Mouse (Mus musculus) CH12.LX (cell line): Measurements from ENCODE around the gene Noto. TPM values are rescaled to one million over a fixed set of nuclear protein-coding genes. Genes with fewer than 3 reads are reported as not detected.

Experiments
- DNase-seq: peaks from one replicate; pipeline ENCODE4 v3.0.0-alpha.2; 2013; ENCODE audit errors: extremely low read depth
- H3K27ac ChIP-seq: 2 replicates; pipeline ENCODE4 v1.5.1; 2012; ENCODE audit warnings: low read depth, mild to moderate bottlenecking, control low read depth, moderate library complexity; ENCODE audit not compliant: insufficient read depth
- H3K27me3 ChIP-seq: replicated peaks from 2 replicates; pipeline ENCODE3; 2012; ENCODE audit warnings: inconsistent platforms
- H3K36me3 ChIP-seq, 2 experiments: replicated peaks in 1 of 2; 2 replicates each; pipeline versions ENCODE3 to v1.6.1; 2012; ENCODE audit warnings: inconsistent platforms in 1 of 2, low read length in 1 of 2, mild to moderate bottlenecking in 1 of 2, mixed read lengths in 1 of 2, moderate library complexity in 1 of 2; ENCODE audit not compliant: control insufficient read depth in 1 of 2, insufficient read depth in 1 of 2
- H3K4me1 ChIP-seq, 2 experiments: 2 replicates each; pipeline ENCODE4 v1.6.1; 2012; ENCODE audit warnings: inconsistent platforms in 1 of 2, moderate library complexity in 1 of 2; ENCODE audit not compliant: insufficient read depth in 2 of 2, control insufficient read depth in 1 of 2
- H3K4me2 ChIP-seq: 2 replicates; pipeline ENCODE4 v1.6.1; 2012; ENCODE audit warnings: low read depth, mild to moderate bottlenecking, control low read depth; ENCODE audit not compliant: poor library complexity, insufficient read depth, severe bottlenecking
- H3K4me3 ChIP-seq, 3 experiments: fragments of 150-350 bp in 1 of 3; sonication (generic) in 1 of 3; replicated peaks in 1 of 3; 2 replicates each; pipeline versions ENCODE3 to v1.5.1; 2011 to 2012; ENCODE audit warnings: low read depth in 2 of 3, low read length in 2 of 3, mild to moderate bottlenecking in 2 of 3, moderate library complexity in 2 of 3, control low read depth in 1 of 3, improper control_type of control experiment in 1 of 3, inconsistent platforms in 1 of 3, mixed read lengths in 1 of 3; ENCODE audit not compliant: poor library complexity in 1 of 3
- H3K79me2 ChIP-seq: replicated peaks from 2 replicates; pipeline ENCODE4 v1.6.1; 2012; ENCODE audit warnings: mild to moderate bottlenecking, moderate library complexity; ENCODE audit not compliant: control insufficient read depth, poor library complexity, insufficient read depth, severe bottlenecking; ENCODE audit errors: extremely low read depth
- H3K9ac ChIP-seq: 2 replicates; pipeline ENCODE4 v1.6.1; 2012; ENCODE audit warnings: low read depth, mild to moderate bottlenecking, control low read depth, moderate library complexity; ENCODE audit not compliant: insufficient read depth
- H3K9me3 ChIP-seq: replicated peaks from 2 replicates; pipeline ENCODE3; 2012; ENCODE audit warnings: low read length, inconsistent platforms, mixed read lengths
- CHD2 ChIP-seq: IDR thresholded peaks from 2 replicates; pipeline ENCODE4 v1.6.1; 2011; ENCODE audit warnings: low read length, improper control_type of control experiment
- CTCF ChIP-seq, 2 experiments: IDR thresholded peaks in 1 of 2; conservative IDR thresholded peaks in 1 of 2; 2 replicates each; pipeline ENCODE4 v1.5.1; 2011 to 2012; ENCODE audit warnings: low read depth in 2 of 2, low read length in 2 of 2, improper control_type of control experiment in 1 of 2, inconsistent platforms in 1 of 2, mild to moderate bottlenecking in 1 of 2, moderate library complexity in 1 of 2
- E2F4 ChIP-seq: IDR thresholded peaks from 2 replicates; pipeline ENCODE4 v1.6.1; 2011; ENCODE audit warnings: low read depth, low read length, improper control_type of control experiment; ENCODE audit not compliant: insufficient replicate concordance
- ELF1 ChIP-seq: IDR thresholded peaks from 2 replicates; pipeline ENCODE4 v1.6.1; 2014; ENCODE audit warnings: low read depth, mild to moderate bottlenecking, inconsistent platforms, low read length, improper control_type of control experiment
- GABPA ChIP-seq: IDR thresholded peaks from 2 replicates; pipeline ENCODE4 v1.6.1; 2012; ENCODE audit warnings: low read depth, low read length, improper control_type of control experiment, inconsistent platforms; ENCODE audit not compliant: insufficient replicate concordance
- HCFC1 ChIP-seq: IDR thresholded peaks from 2 replicates; pipeline ENCODE4 v1.6.1; 2012; ENCODE audit warnings: low read depth, mild to moderate bottlenecking, inconsistent platforms, low read length, improper control_type of control experiment
- IRF4 ChIP-seq: IDR thresholded peaks from 2 replicates; pipeline ENCODE4 v1.6.1; 2014; ENCODE audit warnings: low read depth, mild to moderate bottlenecking, inconsistent platforms, low read length, improper control_type of control experiment
- JUN ChIP-seq: IDR thresholded peaks from 2 replicates; pipeline ENCODE4 v1.6.1; 2011; ENCODE audit warnings: low read depth, mild to moderate bottlenecking, low read length, improper control_type of control experiment, moderate library complexity; ENCODE audit not compliant: insufficient read depth
- KAT2A ChIP-seq: IDR thresholded peaks from 2 replicates; pipeline ENCODE4 v1.6.1; 2012; ENCODE audit warnings: low read length, improper control_type of control experiment, inconsistent platforms; ENCODE audit not compliant: insufficient replicate concordance
- MAFK ChIP-seq: IDR thresholded peaks from 2 replicates; pipeline ENCODE4 v1.6.1; 2011; ENCODE audit warnings: low read length, improper control_type of control experiment; ENCODE audit not compliant: insufficient replicate concordance
- MAX ChIP-seq: IDR thresholded peaks from 2 replicates; pipeline ENCODE4 v1.6.1; 2011; ENCODE audit warnings: low read length, improper control_type of control experiment
- MAZ ChIP-seq: IDR thresholded peaks from 2 replicates; pipeline ENCODE4 v1.6.1; 2012; ENCODE audit warnings: low read depth, mild to moderate bottlenecking, inconsistent platforms, low read length, improper control_type of control experiment, moderate library complexity
- MEF2A ChIP-seq: IDR thresholded peaks from 2 replicates; pipeline ENCODE4 v1.6.1; 2014; ENCODE audit warnings: low read depth, mild to moderate bottlenecking, inconsistent platforms, low read length, improper control_type of control experiment, borderline replicate concordance
- MXI1 ChIP-seq: IDR thresholded peaks from 2 replicates; pipeline ENCODE4 v1.6.1; 2011; ENCODE audit warnings: mild to moderate bottlenecking, low read depth, low read length, improper control_type of control experiment
- MYC ChIP-seq: IDR thresholded peaks from 2 replicates; pipeline ENCODE4 v1.6.1; 2011; ENCODE audit warnings: low read depth, mild to moderate bottlenecking, improper control_type of control experiment, low read length
- NELFE ChIP-seq: IDR thresholded peaks from 2 replicates; pipeline ENCODE4 v1.6.1; 2011; ENCODE audit warnings: low read depth, low read length, improper control_type of control experiment
- PAX5 ChIP-seq: IDR thresholded peaks from 2 replicates; pipeline ENCODE4 v1.6.1; 2012; ENCODE audit warnings: low read length, inconsistent platforms, mixed read lengths
- POLR2AphosphoS2 ChIP-seq: IDR thresholded peaks from 2 replicates; pipeline ENCODE4 v1.6.1; 2011; ENCODE audit warnings: low read depth, low read length, improper control_type of control experiment
- RAD21 ChIP-seq: IDR thresholded peaks from 2 replicates; pipeline ENCODE4 v1.6.1; 2011; ENCODE audit warnings: low read depth, mild to moderate bottlenecking, low read length, improper control_type of control experiment, moderate library complexity
- SIN3A ChIP-seq: IDR thresholded peaks from 2 replicates; pipeline ENCODE4 v1.6.1; 2012; ENCODE audit warnings: low read length, improper control_type of control experiment, inconsistent platforms
- SMC3 ChIP-seq: IDR thresholded peaks from 2 replicates; pipeline ENCODE4 v1.6.1; 2011; ENCODE audit warnings: low read depth, low read length, improper control_type of control experiment
- TCF12 ChIP-seq: IDR thresholded peaks from 2 replicates; pipeline ENCODE4 v1.6.1; 2014; ENCODE audit warnings: low read depth, mild to moderate bottlenecking, inconsistent platforms, low read length, improper control_type of control experiment
- UBTF ChIP-seq: IDR thresholded peaks from 2 replicates; pipeline ENCODE4 v1.6.1; 2012; ENCODE audit warnings: low read depth, mild to moderate bottlenecking, inconsistent platforms, low read length, improper control_type of control experiment, moderate library complexity
- USF2 ChIP-seq: conservative IDR thresholded peaks from 2 replicates; pipeline ENCODE4 v1.6.1; 2011; ENCODE audit warnings: low read depth, low read length, improper control_type of control experiment
- ZC3H11A ChIP-seq: IDR thresholded peaks from 2 replicates; pipeline ENCODE4 v1.6.1; 2012; ENCODE audit warnings: low read depth, mild to moderate bottlenecking, inconsistent platforms, low read length, improper control_type of control experiment
- dilution Hi-C: fragments of 300-500 bp; cut with MboI; formaldehyde crosslinking; loops from 2 replicates; pipeline ENCODE4 v1.14.3; 2020; ENCODE audit warnings: low sequenced_read_pairs; ENCODE audit not compliant: extremely low pct_unique_long_range_greater_than_20kb, extremely low pct_ligation_motif_present
- in situ Hi-C: fragments of 300-500 bp; cut with MboI; formaldehyde crosslinking; loops from 3 replicates; pipeline ENCODE4 v1.14.3; 2019; ENCODE audit warnings: low sequenced_read_pairs, low pct_ligation_motif_present, low pct_unique_long_range_greater_than_20kb, mixed read lengths
- polyA plus RNA-seq: library from polyadenylated mRNA; unstranded; fragments of >175 nt; gene quantifications from 2 replicates; pipeline ENCODE4 v1.2.1, GENCODE M21; 2012; ENCODE audit warnings: low read depth; ENCODE audit not compliant: insufficient read length
- total RNA-seq, 2 experiments: library from RNA; depleted of rRNA; stranded (reverse); fragments of 300-350 nt in 1 of 2; fragments of >200 nt in 1 of 2; gene quantifications; 2 replicates each; pipeline ENCODE4 v1.2.3; 2012 to 2014

The Noto gene
- total and polyA plus RNA-seq, 3 experiments: not detected

GRCm38 (mm10) chr6:85409003-85409402 is 14.7 kb upstream of the Noto start:
- DNase-seq: no peak
- H3K4me3 ChIP-seq: no peak overlapping the region
- H3K27ac ChIP-seq: no peak overlapping the region
- H3K79me2 ChIP-seq: no peaks in the 10 kb centered on the region
- H3K4me1 ChIP-seq: 0 out of 4 replicates have a peak, but pooled peaks cover 0 to 2% of the 10 kb centered on the region in 2 experiments
- H3K9ac ChIP-seq: no peak overlapping the region
- H3K27me3 ChIP-seq: peaks cover 81% of the 10 kb centered on the region
- H3K9me3 ChIP-seq: no peaks in the 10 kb centered on the region
- H3K4me2 ChIP-seq: no peak overlapping the region
- no peak for TF ChIP-seq ZC3H11A
- TF ChIP-seq CTCF (conservative IDR thresholded peaks at IDR 0.05 in 1 of 2, IDR thresholded peaks at IDR 0.05 in 1 of 2; ENCODE audit: low read depth in 2 of 2, low read length in 2 of 2): no peak
- no peak for TF ChIP-seq MXI1
- no peak for TF ChIP-seq GABPA
- no peak for TF ChIP-seq MAX
- TF ChIP-seq ELF1: no peak
- TF ChIP-seq JUN: no peak
- TF ChIP-seq MAFK: no peak
- no peak for TF ChIP-seq RAD21
- TF ChIP-seq MAZ: no peak
- no peak for TF ChIP-seq UBTF
- TF ChIP-seq KAT2A: no peak
- no peak for TF ChIP-seq POLR2AphosphoS2
- TF ChIP-seq MYC: no peak
- TF ChIP-seq MEF2A: no peak
- no peak for TF ChIP-seq SIN3A
- TF ChIP-seq PAX5: no peak
- no peak for TF ChIP-seq TCF12
- no peak for TF ChIP-seq USF2
- dilution Hi-C loops: no loop called here
- H3K36me3 ChIP-seq: no peaks in the 10 kb centered on the region
- in situ Hi-C loops: no loop called here

GRCm38 (mm10) chr6:85410771-85411273 is 12.9 kb upstream of the Noto start:
- TF ChIP-seq IRF4: peak; percentile 39; the same call in 1 of the 2 replicates
- no peak for TF ChIP-seq USF2
- TF ChIP-seq SMC3: peak; percentile 59
- peak; percentile 22; the same call in 1 of the 2 replicates for TF ChIP-seq SIN3A
- peak; percentile 42; the same call in 1 of the 2 replicates for TF ChIP-seq ELF1
- 0 out of 2 replicates have a peak, but pooled peaks have one; percentile 27 for TF ChIP-seq E2F4
- peak; percentile 83 for TF ChIP-seq RAD21
- peak; percentile 34 for TF ChIP-seq HCFC1
- TF ChIP-seq NELFE: no peak
- TF ChIP-seq CHD2: 0 out of 2 replicates have a peak, but pooled peaks have one; percentile 25
- TF ChIP-seq MAZ: no peak
- TF ChIP-seq CTCF (conservative IDR thresholded peaks at IDR 0.05 in 1 of 2, IDR thresholded peaks at IDR 0.05 in 1 of 2; ENCODE audit: low read depth in 2 of 2, low read length in 2 of 2): peak in 1 of 2 experiments; percentile 86; a peak in 2 of 4 replicates
- Histone ChIP-seq H3K79me2 (no peaks in the 10 kb centered on the region), H3K9ac (no peak overlapping the region)

More at GRCm38 (mm10) chr6:85410771-85411273, 12.9 kb upstream of the Noto start:
- Histone ChIP-seq H3K27ac (no peak overlapping the region), H3K4me2 (no peak overlapping the region), H3K9me3 (no peaks in the 10 kb centered on the region), H3K4me3 (no peak overlapping the region), H3K4me1 (0 out of 4 replicates have a peak, but pooled peaks cover 0 to 2% of the 10 kb centered on the region in 2 experiments), H3K27me3 (peaks cover 81% of the 10 kb centered on the region), H3K36me3 (no peaks in the 10 kb centered on the region)
- DNase-seq: peak; percentile 51
- dilution Hi-C loops: no loop called here
- in situ Hi-C loops: loop anchor here (5.0 kb wide), 1 partner anchor 249 kb away; no protein-coding TSS in a partner anchor
